Mouse (Mus musculus) hindbrain, embryonic 13.5 days (tissue): ENCODE data around the gene Aptx. TPM values are rescaled to one million over a fixed set of nuclear protein-coding genes. Genes with fewer than 3 reads are reported as not detected.

Experiments used
- ATAC-seq: fragments of 200-750 bp; cut with Nextera tagmentation; 2 replicates; pipeline ENCODE4 v1.8.0; 2017; ENCODE audit warnings: moderate TSS enrichment; ENCODE audit not compliant: low FRiP score
- H3K27ac ChIP-seq: fragments of 300-500 bp; sonication (generic); 2 replicates; pipeline ENCODE4 v1.5.1; 2015; ENCODE audit warnings: inconsistent platforms, mild to moderate bottlenecking, moderate library complexity
- H3K27me3 ChIP-seq: fragments of 300-500 bp; sonication (generic); 2 replicates; pipeline ENCODE4 v1.6.1; 2015; ENCODE audit warnings: mild to moderate bottlenecking, inconsistent platforms
- H3K36me3 ChIP-seq: fragments of 300-500 bp; sonication (generic); 2 replicates; pipeline ENCODE4 v1.6.1; 2015; ENCODE audit warnings: mild to moderate bottlenecking, inconsistent platforms
- H3K4me1 ChIP-seq: fragments of 300-500 bp; sonication (generic); replicated peaks from 2 replicates; pipeline ENCODE4 v1.6.1; 2015; ENCODE audit warnings: inconsistent platforms
- H3K4me2 ChIP-seq: fragments of 300-500 bp; sonication (generic); 2 replicates; pipeline ENCODE4 v1.6.1; 2015; ENCODE audit warnings: inconsistent platforms, mild to moderate bottlenecking, moderate library complexity
- H3K4me3 ChIP-seq: fragments of 300-500 bp; sonication (generic); 2 replicates; pipeline ENCODE4 v1.5.1; 2015; ENCODE audit warnings: mild to moderate bottlenecking, inconsistent platforms
- H3K9ac ChIP-seq: fragments of 300-500 bp; sonication (generic); 2 replicates; pipeline ENCODE4 v1.6.1; 2015; ENCODE audit warnings: mild to moderate bottlenecking, inconsistent platforms
- H3K9me3 ChIP-seq: fragments of 300-500 bp; sonication (generic); 2 replicates; pipeline ENCODE4 v1.6.1; 2016; ENCODE audit warnings: inconsistent platforms
- WGBS: fragments of 180-500 bp; shearing (Covaris S2); methylation state at CpG from one replicate; pipeline ENCODE4 v1.1.7; 2015; 5-methylcytosine and 5-hydroxymethylcytosine counted together
- polyA plus RNA-seq: library from polyadenylated mRNA; unstranded; fragments of >200 nt; fragmentation: Nextera tagmentation; extraction: Ambion mirVana; gene quantifications from 2 replicates; pipeline ENCODE4 v1.2.1, GENCODE M21; 2015

Gene Aptx
- 54.1 and 54.5 TPM in 2 replicates for polyA plus RNA-seq

- no peaks in the 10 kb centered on the region for H3K27me3 ChIP-seq
- under 1% methylated on average over 42 of the region's 42 CpGs for WGBS
- peaks cover 35% of the 10 kb centered on the region for H3K4me1 ChIP-seq
- ATAC-seq: peak; percentile 93
- H3K4me3 ChIP-seq: peak within 1 kb of the TSS; percentile 52
- H3K36me3 ChIP-seq: no peaks in the 10 kb centered on the region; the same call in 1 of the 2 replicates
- H3K27ac ChIP-seq: peak within 1 kb of the TSS; percentile 97
- no peaks in the 10 kb centered on the region for H3K9me3 ChIP-seq
- peak within 1 kb of the TSS; percentile 74 for H3K9ac ChIP-seq
- peak within 1 kb of the TSS; percentile 89 for H3K4me2 ChIP-seq
Observed at GRCm38 (mm10) chr4:40702797-40703709, at the start of gene Aptx. Aptx (minus strand) TSS chr4:40703194.

- Histone ChIP-seq H3K36me3 (peaks cover 81% of the 10 kb centered on the region), H3K4me3 (no peak overlapping the region), H3K4me2 (no peak overlapping the region), H3K27ac (no peak overlapping the region), H3K27me3 (no peaks in the 10 kb centered on the region), H3K9ac (no peak overlapping the region), H3K4me1 (no peaks in the 10 kb centered on the region), H3K9me3 (no peaks in the 10 kb centered on the region)
- 74% methylated on average over 1 of the region's 1 CpGs for WGBS
- ATAC-seq: no peak
Observed at GRCm38 (mm10) chr4:40735351-40735750, 32.4 kb upstream of the Aptx start.

GRCm38 (mm10) chr4:40731262-40731661 is 28.3 kb upstream of the Aptx start:
- no peak overlapping the region for H3K4me3 ChIP-seq
- no peaks in the 10 kb centered on the region for H3K27me3 ChIP-seq
- H3K9me3 ChIP-seq: no peaks in the 10 kb centered on the region
- H3K9ac ChIP-seq: no peak overlapping the region
- peaks cover 78% of the 10 kb centered on the region for H3K36me3 ChIP-seq
- peaks cover 15% of the 10 kb centered on the region for H3K4me1 ChIP-seq
- no peak overlapping the region for H3K4me2 ChIP-seq
- H3K27ac ChIP-seq: no peak overlapping the region
- ATAC-seq: no peak

GRCm38 (mm10) chr4:40727247-40727646 is 24.3 kb upstream of the Aptx start:
- H3K4me2 ChIP-seq: no peak overlapping the region
- ATAC-seq: no peak
- H3K9ac ChIP-seq: no peak overlapping the region
- H3K27me3 ChIP-seq: no peaks in the 10 kb centered on the region
- H3K36me3 ChIP-seq: peaks cover 66% of the 10 kb centered on the region
- H3K4me3 ChIP-seq: no peak overlapping the region
- peaks cover 45% of the 10 kb centered on the region for H3K4me1 ChIP-seq
- no peaks in the 10 kb centered on the region for H3K9me3 ChIP-seq
- no peak overlapping the region for H3K27ac ChIP-seq
- 93% methylated on average over 1 of the region's 1 CpGs for WGBS

- no peak for ATAC-seq
Observed at GRCm38 (mm10) chr4:40725554-40725953, 22.6 kb upstream of the Aptx start.

GRCm38 (mm10) chr4:40725141-40725540 is 22.1 kb upstream of the Aptx start:
- Histone ChIP-seq H3K4me3 (peak overlapping the region; percentile 85), H3K36me3 (peaks cover 46% of the 10 kb centered on the region), H3K9ac (peak overlapping the region; percentile 66; the same call in 1 of the 2 replicates), H3K4me2 (peak overlapping the region; percentile 81), H3K27me3 (no peaks in the 10 kb centered on the region), H3K9me3 (no peaks in the 10 kb centered on the region), H3K4me1 (peaks cover 56% of the 10 kb centered on the region), H3K27ac (no peak overlapping the region)
- no peak for ATAC-seq
- 87% methylated on average over 7 of the region's 7 CpGs for WGBS

More at GRCm38 (mm10) chr4:40725554-40725953, 22.6 kb upstream of the Aptx start:
- Histone ChIP-seq H3K27me3 (no peaks in the 10 kb centered on the region), H3K9me3 (no peaks in the 10 kb centered on the region), H3K4me3 (peak overlapping the region; percentile 85; the same call in 1 of the 2 replicates), H3K4me2 (peak overlapping the region; percentile 81), H3K27ac (no peak overlapping the region), H3K36me3 (peaks cover 50% of the 10 kb centered on the region), H3K9ac (no peak overlapping the region), H3K4me1 (peaks cover 56% of the 10 kb centered on the region)

- Histone ChIP-seq H3K27ac (peak overlapping the region; percentile 100), H3K4me1 (peaks cover 50% of the 10 kb centered on the region), H3K9ac (peak overlapping the region; percentile 98), H3K4me3 (peak overlapping the region; percentile 85), H3K36me3 (peaks cover 29% of the 10 kb centered on the region), H3K27me3 (no peaks in the 10 kb centered on the region), H3K9me3 (no peaks in the 10 kb centered on the region), H3K4me2 (peak overlapping the region; percentile 81)
- ATAC-seq: peak; percentile 93
- under 1% methylated on average over 59 of the region's 62 CpGs for WGBS
Observed at GRCm38 (mm10) chr4:40722687-40723460, 19.9 kb upstream of the Aptx start.

GRCm38 (mm10) chr4:40722011-40722666 is 19.1 kb upstream of the Aptx start, which contains the start of gene Dnaja1:
Dnaja1 (plus strand) TSS chr4:40722150.
- H3K4me1 ChIP-seq: peaks cover 46% of the 10 kb centered on the region
- H3K36me3 ChIP-seq: peaks cover 25% of the 10 kb centered on the region
- under 1% methylated on average over 54 of the region's 54 CpGs for WGBS
- H3K4me3 ChIP-seq: peak within 1 kb of the TSS; percentile 85
- no peaks in the 10 kb centered on the region for H3K27me3 ChIP-seq
- H3K9ac ChIP-seq: peak within 1 kb of the TSS; percentile 98
- H3K9me3 ChIP-seq: no peaks in the 10 kb centered on the region
- peak; percentile 94 for ATAC-seq
- peak within 1 kb of the TSS; percentile 81 for H3K4me2 ChIP-seq
- peak within 1 kb of the TSS; percentile 100 for H3K27ac ChIP-seq

GRCm38 (mm10) chr4:40720910-40721309 is 17.9 kb upstream of the Aptx start:
- no peak overlapping the region for H3K4me3 ChIP-seq
- H3K9me3 ChIP-seq: no peaks in the 10 kb centered on the region
- H3K4me1 ChIP-seq: peaks cover 37% of the 10 kb centered on the region
- H3K9ac ChIP-seq: peak overlapping the region; percentile 98; the same call in 1 of the 2 replicates
- WGBS: 95% methylated on average over 8 of the region's 8 CpGs
- H3K36me3 ChIP-seq: peaks cover 16% of the 10 kb centered on the region; the same call in 1 of the 2 replicates
- no peak overlapping the region; the same call in 1 of the 2 replicates for H3K27ac ChIP-seq
- no peaks in the 10 kb centered on the region for H3K27me3 ChIP-seq
- ATAC-seq: no peak
- H3K4me2 ChIP-seq: no peak overlapping the region

- ATAC-seq: no peak
- 95% methylated on average over 3 of the region's 3 CpGs for WGBS
Observed at GRCm38 (mm10) chr4:40717141-40717540, 14.1 kb upstream of the Aptx start.

GRCm38 (mm10) chr4:40703710-40704275 is 799 bp upstream of the Aptx start:
- no peak for ATAC-seq
- peak overlapping the region; percentile 52 for H3K4me3 ChIP-seq
- peak overlapping the region; percentile 74 for H3K9ac ChIP-seq
- WGBS: 27% methylated on average over 9 of the region's 9 CpGs
- H3K27me3 ChIP-seq: no peaks in the 10 kb centered on the region
- peak overlapping the region; percentile 89 for H3K4me2 ChIP-seq
- H3K36me3 ChIP-seq: no peaks in the 10 kb centered on the region; the same call in 1 of the 2 replicates
- peaks cover 35% of the 10 kb centered on the region for H3K4me1 ChIP-seq
- no peaks in the 10 kb centered on the region for H3K9me3 ChIP-seq
- peak overlapping the region; percentile 97 for H3K27ac ChIP-seq

More at GRCm38 (mm10) chr4:40717141-40717540, 14.1 kb upstream of the Aptx start:
- no peak overlapping the region for H3K4me3 ChIP-seq
- H3K27me3 ChIP-seq: 0 out of 2 replicates have a peak, but pooled peaks cover 4% of the 10 kb centered on the region
- H3K9me3 ChIP-seq: no peaks in the 10 kb centered on the region
- no peak overlapping the region for H3K27ac ChIP-seq
- no peak overlapping the region for H3K9ac ChIP-seq
- H3K4me1 ChIP-seq: peaks cover 11% of the 10 kb centered on the region
- H3K36me3 ChIP-seq: no peaks in the 10 kb centered on the region
- H3K4me2 ChIP-seq: no peak overlapping the region
